Mouse (Mus musculus): ENCODE results near the gene Pcbp3. TPM values are rescaled to one million over a fixed set of nuclear protein-coding genes. Genes with fewer than 3 reads are reported as not detected.
A peak's percentile ranks its signal among the peaks of the same experiment; 100 is the strongest.

The Pcbp3 gene
- polyA plus RNA-seq, 1 experiment from 2014 or later: 45.8 TPM

GRCm38 (mm10) chr10:76905935-76906341 is 55.7 kb downstream of the Pcbp3 start:
- H3K4me1 ChIP-seq (ENCODE audit: control insufficient read depth, insufficient read depth, low read length): no peaks in the 10 kb centered on the region
- WGBS: 73% methylated on average over 14 of the region's 14 CpGs
- no peaks in the 10 kb centered on the region for H3K36me3 ChIP-seq (ENCODE audit: control insufficient read depth, insufficient read depth, low read length)
- H3K9ac ChIP-seq (replicated peaks; ENCODE audit: low read depth, low read length): no peak overlapping the region; the same call in 1 of the 2 replicates
- peak overlapping the region; percentile 52 for H3K27ac ChIP-seq (ENCODE audit: low read depth, low read length)
- peak; percentile 35; the same call in 1 of the 2 replicates for ATAC-seq (ENCODE audit: low read depth)
- H3K27me3 ChIP-seq (ENCODE audit: control insufficient read depth, insufficient read depth, low read length): no peaks in the 10 kb centered on the region
- H3K4me2 ChIP-seq (ENCODE audit: low read depth, low read length): peak overlapping the region; percentile 26
- no peaks in the 10 kb centered on the region for H3K9me3 ChIP-seq (ENCODE audit: control insufficient read depth, low read length)
- H3K4me3 ChIP-seq (ENCODE audit: low read depth, low read length): no peak overlapping the region

- Histone ChIP-seq H3K27me3 (ENCODE audit: control insufficient read depth, insufficient read depth, low read length) (no peaks in the 10 kb centered on the region), H3K36me3 (ENCODE audit: control insufficient read depth, insufficient read depth, low read length) (no peaks in the 10 kb centered on the region), H3K27ac (ENCODE audit: low read depth, low read length) (no peak overlapping the region; the same call in 1 of the 2 replicates), H3K4me1 (ENCODE audit: control insufficient read depth, insufficient read depth, low read length) (no peaks in the 10 kb centered on the region), H3K9ac (replicated peaks; ENCODE audit: low read depth, low read length) (no peak overlapping the region), H3K9me3 (ENCODE audit: control insufficient read depth, low read length) (no peaks in the 10 kb centered on the region), H3K4me3 (ENCODE audit: low read depth, low read length) (no peak overlapping the region), H3K4me2 (ENCODE audit: low read depth, low read length) (no peak overlapping the region)
- WGBS: 83% methylated on average over 3 of the region's 3 CpGs
- no peak for ATAC-seq (ENCODE audit: low read depth)
Observed at GRCm38 (mm10) chr10:76903694-76904093, 58.0 kb downstream of the Pcbp3 start.

GRCm38 (mm10) chr10:76903099-76903498 is 58.6 kb downstream of the Pcbp3 start:
- Histone ChIP-seq H3K4me2 (ENCODE audit: low read depth, low read length) (no peak overlapping the region), H3K27ac (ENCODE audit: low read depth, low read length) (no peak overlapping the region), H3K27me3 (ENCODE audit: control insufficient read depth, insufficient read depth, low read length) (no peaks in the 10 kb centered on the region), H3K4me3 (ENCODE audit: low read depth, low read length) (no peak overlapping the region), H3K4me1 (ENCODE audit: control insufficient read depth, insufficient read depth, low read length) (no peaks in the 10 kb centered on the region), H3K9me3 (ENCODE audit: control insufficient read depth, low read length) (no peaks in the 10 kb centered on the region), H3K36me3 (ENCODE audit: control insufficient read depth, insufficient read depth, low read length) (no peaks in the 10 kb centered on the region), H3K9ac (replicated peaks; ENCODE audit: low read depth, low read length) (no peak overlapping the region)
- no peak for ATAC-seq (ENCODE audit: low read depth)
- 77% methylated on average over 3 of the region's 3 CpGs for WGBS

DNA sequence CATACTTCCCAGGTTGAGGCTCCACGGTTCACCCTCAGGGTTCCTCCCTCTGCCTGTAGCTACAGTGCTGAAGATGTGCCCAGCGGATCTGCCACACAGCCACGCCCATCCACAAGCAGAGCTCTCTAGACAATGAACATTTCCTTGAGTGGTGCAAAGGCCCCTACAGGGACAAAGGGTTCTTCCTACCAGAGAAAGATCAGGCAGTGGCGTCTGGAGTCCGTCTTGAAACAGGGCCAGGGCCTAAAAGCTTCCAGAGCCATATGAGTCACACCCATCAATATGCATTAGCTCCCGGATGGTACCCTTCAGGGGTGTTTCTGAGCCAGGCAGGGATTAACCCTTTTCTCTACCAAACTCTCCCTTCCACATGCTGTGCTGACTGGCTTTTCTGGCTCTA is 59.1 kb downstream of the Pcbp3 start:
- Histone ChIP-seq H3K4me1 (ENCODE audit: control insufficient read depth, insufficient read depth, low read length) (no peaks in the 10 kb centered on the region), H3K4me3 (ENCODE audit: low read depth, low read length) (no peak overlapping the region), H3K4me2 (ENCODE audit: low read depth, low read length) (no peak overlapping the region), H3K27me3 (ENCODE audit: control insufficient read depth, insufficient read depth, low read length) (no peaks in the 10 kb centered on the region), H3K27ac (ENCODE audit: low read depth, low read length) (no peak overlapping the region), H3K9me3 (ENCODE audit: control insufficient read depth, low read length) (no peaks in the 10 kb centered on the region), H3K36me3 (ENCODE audit: control insufficient read depth, insufficient read depth, low read length) (no peaks in the 10 kb centered on the region), H3K9ac (replicated peaks; ENCODE audit: low read depth, low read length) (no peak overlapping the region)
- peak; percentile 64; the same call in 1 of the 2 replicates for ATAC-seq (ENCODE audit: low read depth)
- WGBS: 16% methylated on average over 6 of the region's 6 CpGs

DNA sequence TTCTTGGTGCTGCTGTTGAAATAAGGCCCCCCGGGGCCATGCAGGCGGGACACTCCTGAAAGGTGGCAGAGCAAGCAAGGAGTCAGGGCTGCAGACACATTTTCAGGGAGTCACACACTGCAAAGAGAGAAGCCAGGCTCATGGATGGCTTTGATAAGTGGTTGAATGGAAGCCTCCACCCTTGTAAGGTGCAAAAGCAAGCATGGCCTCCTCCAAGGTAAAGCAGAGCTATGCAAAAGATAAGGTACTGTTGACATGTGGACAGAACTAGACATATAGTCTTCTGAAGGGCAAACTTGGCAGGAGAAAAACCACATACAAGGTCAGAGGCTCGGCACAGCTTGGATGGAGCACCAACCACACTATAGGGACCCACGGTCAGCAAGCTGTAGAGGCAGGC is 63.3 kb downstream of the Pcbp3 start:
- Histone ChIP-seq H3K27ac (ENCODE audit: low read depth, low read length) (no peak overlapping the region), H3K4me1 (ENCODE audit: control insufficient read depth, insufficient read depth, low read length) (no peaks in the 10 kb centered on the region), H3K4me3 (ENCODE audit: low read depth, low read length) (no peak overlapping the region), H3K27me3 (ENCODE audit: control insufficient read depth, insufficient read depth, low read length) (no peaks in the 10 kb centered on the region), H3K9ac (replicated peaks; ENCODE audit: low read depth, low read length) (no peak overlapping the region), H3K4me2 (ENCODE audit: low read depth, low read length) (no peak overlapping the region), H3K36me3 (ENCODE audit: control insufficient read depth, insufficient read depth, low read length) (no peaks in the 10 kb centered on the region), H3K9me3 (ENCODE audit: control insufficient read depth, low read length) (no peaks in the 10 kb centered on the region)
- ATAC-seq (ENCODE audit: low read depth): no peak
- 95% methylated on average over 4 of the region's 4 CpGs for WGBS

GRCm38 (mm10) chr10:76891456-76891855 is 70.2 kb downstream of the Pcbp3 start:
- Histone ChIP-seq H3K27me3 (ENCODE audit: control insufficient read depth, insufficient read depth, low read length) (no peaks in the 10 kb centered on the region), H3K9me3 (ENCODE audit: control insufficient read depth, low read length) (no peaks in the 10 kb centered on the region), H3K27ac (ENCODE audit: low read depth, low read length) (no peak overlapping the region), H3K9ac (replicated peaks; ENCODE audit: low read depth, low read length) (no peak overlapping the region), H3K36me3 (ENCODE audit: control insufficient read depth, insufficient read depth, low read length) (no peaks in the 10 kb centered on the region), H3K4me1 (ENCODE audit: control insufficient read depth, insufficient read depth, low read length) (no peaks in the 10 kb centered on the region), H3K4me3 (ENCODE audit: low read depth, low read length) (no peak overlapping the region), H3K4me2 (ENCODE audit: low read depth, low read length) (no peak overlapping the region)
- WGBS: 97% methylated on average over 2 of the region's 2 CpGs
- ATAC-seq (ENCODE audit: low read depth): no peak

GRCm38 (mm10) chr10:76883442-76884244 is 78.0 kb downstream of the Pcbp3 start:
- Histone ChIP-seq H3K9ac (replicated peaks; ENCODE audit: low read depth, low read length) (no peak overlapping the region), H3K27ac (ENCODE audit: low read depth, low read length) (peak overlapping the region; percentile 46), H3K27me3 (ENCODE audit: control insufficient read depth, insufficient read depth, low read length) (no peaks in the 10 kb centered on the region), H3K4me1 (ENCODE audit: control insufficient read depth, insufficient read depth, low read length) (peaks cover 17% of the 10 kb centered on the region), H3K4me2 (ENCODE audit: low read depth, low read length) (no peak overlapping the region), H3K4me3 (ENCODE audit: low read depth, low read length) (no peak overlapping the region), H3K36me3 (ENCODE audit: control insufficient read depth, insufficient read depth, low read length) (no peaks in the 10 kb centered on the region), H3K9me3 (ENCODE audit: control insufficient read depth, low read length) (no peaks in the 10 kb centered on the region)
- ATAC-seq (ENCODE audit: low read depth): no peak; the same call in 1 of the 2 replicates
- WGBS: 57% methylated on average over 3 of the region's 3 CpGs

DNA sequence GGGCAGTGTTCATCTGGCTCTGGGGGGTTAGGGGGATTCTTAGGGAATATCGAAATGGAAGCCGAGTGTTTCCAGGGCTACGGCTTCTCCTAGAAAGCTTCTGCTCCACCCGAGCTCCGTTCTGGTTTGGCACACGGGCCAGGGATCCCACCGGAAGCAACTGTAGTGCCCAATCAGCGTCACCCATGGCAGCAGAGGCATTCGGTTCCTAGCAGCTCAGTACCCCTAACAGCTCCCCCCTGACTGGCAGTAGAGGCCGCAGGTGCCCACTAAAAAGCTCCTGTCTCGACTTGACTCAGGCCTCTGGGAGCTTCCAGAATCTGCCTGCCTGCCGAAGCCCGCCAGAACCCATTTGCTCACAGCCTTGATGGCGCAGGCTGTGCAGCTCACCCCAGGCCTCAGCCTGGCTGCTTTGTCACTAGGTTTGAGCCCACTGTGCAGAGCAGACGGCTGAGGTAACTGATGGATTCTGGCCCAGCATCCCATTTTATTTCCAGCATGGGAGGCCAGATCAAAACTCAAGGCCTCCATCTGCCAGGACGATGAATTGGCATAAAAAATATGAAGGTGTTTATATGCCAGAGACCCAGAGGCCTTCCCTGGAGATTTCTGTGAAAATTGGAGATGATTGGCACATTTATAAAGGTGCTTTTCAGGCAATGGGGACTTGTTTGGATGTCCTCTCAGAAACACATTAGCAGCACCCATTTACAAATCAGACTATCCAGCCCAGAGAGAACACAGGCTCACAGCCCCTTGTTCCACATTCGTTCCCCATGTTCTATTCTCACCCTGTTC is 78.8 kb downstream of the Pcbp3 start:
- H3K9me3 ChIP-seq (ENCODE audit: control insufficient read depth, low read length): no peaks in the 10 kb centered on the region
- WGBS: 52% methylated on average over 17 of the region's 17 CpGs
- ATAC-seq (ENCODE audit: low read depth): peak; percentile 60; the same call in 1 of the 2 replicates

GRCm38 (mm10) chr10:76881900-76882299 is 79.8 kb downstream of the Pcbp3 start:
- Histone ChIP-seq H3K4me1 (ENCODE audit: control insufficient read depth, insufficient read depth, low read length) (peaks cover 17% of the 10 kb centered on the region), H3K9ac (replicated peaks; ENCODE audit: low read depth, low read length) (no peak overlapping the region), H3K36me3 (ENCODE audit: control insufficient read depth, insufficient read depth, low read length) (no peaks in the 10 kb centered on the region), H3K27me3 (ENCODE audit: control insufficient read depth, insufficient read depth, low read length) (no peaks in the 10 kb centered on the region), H3K9me3 (ENCODE audit: control insufficient read depth, low read length) (no peaks in the 10 kb centered on the region), H3K27ac (ENCODE audit: low read depth, low read length) (no peak overlapping the region), H3K4me3 (ENCODE audit: low read depth, low read length) (no peak overlapping the region), H3K4me2 (ENCODE audit: low read depth, low read length) (no peak overlapping the region)
- 71% methylated on average over 5 of the region's 5 CpGs for WGBS
- no peak for ATAC-seq (ENCODE audit: low read depth)

More for the DNA sequence above, 78.8 kb downstream of the Pcbp3 start:
- Histone ChIP-seq H3K4me2 (ENCODE audit: low read depth, low read length) (no peak overlapping the region), H3K27me3 (ENCODE audit: control insufficient read depth, insufficient read depth, low read length) (no peaks in the 10 kb centered on the region), H3K27ac (ENCODE audit: low read depth, low read length) (peak overlapping the region; percentile 46), H3K4me3 (ENCODE audit: low read depth, low read length) (no peak overlapping the region), H3K4me1 (ENCODE audit: control insufficient read depth, insufficient read depth, low read length) (peaks cover 17% of the 10 kb centered on the region), H3K9ac (replicated peaks; ENCODE audit: low read depth, low read length) (0 out of 2 replicates have a peak overlapping the region, but pooled peaks have one; percentile 29), H3K36me3 (ENCODE audit: control insufficient read depth, insufficient read depth, low read length) (no peaks in the 10 kb centered on the region)
